Mouse (Mus musculus) testis, postnatal 10 days (tissue): ENCODE measurements around the gene Pon2.
"Not testable (repeated sequence)": the region's sequence is repeated elsewhere in the genome, so short reads cannot be mapped to it uniquely, and the experiment has no call there.

Experiments used
- DNase-seq: peaks from one replicate; pipeline ENCODE4 v3.0.0; 2021; ENCODE audit warnings: low spot score

The Pon2 gene

DNA sequence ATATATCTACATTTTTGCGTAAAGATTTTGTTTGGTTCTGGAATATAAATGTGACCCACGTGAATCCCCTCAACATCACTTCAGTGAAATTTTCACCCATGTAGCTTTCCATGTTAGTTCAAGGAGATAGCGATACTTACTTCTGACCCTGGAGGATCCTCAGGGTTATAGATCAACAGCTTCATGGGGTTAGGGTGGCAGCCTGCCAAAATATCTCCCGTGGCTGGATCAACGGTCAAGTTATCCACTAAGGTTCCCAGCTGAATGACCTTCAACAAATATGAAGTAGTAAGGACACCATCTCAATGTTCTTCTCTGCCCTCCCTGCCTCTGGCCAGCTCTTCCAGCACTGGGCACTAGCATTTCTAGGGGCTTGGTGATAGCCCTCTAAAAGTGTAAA, 68.0 kb downstream of the Pon2 start:
- DNase-seq = no peak

DNA sequence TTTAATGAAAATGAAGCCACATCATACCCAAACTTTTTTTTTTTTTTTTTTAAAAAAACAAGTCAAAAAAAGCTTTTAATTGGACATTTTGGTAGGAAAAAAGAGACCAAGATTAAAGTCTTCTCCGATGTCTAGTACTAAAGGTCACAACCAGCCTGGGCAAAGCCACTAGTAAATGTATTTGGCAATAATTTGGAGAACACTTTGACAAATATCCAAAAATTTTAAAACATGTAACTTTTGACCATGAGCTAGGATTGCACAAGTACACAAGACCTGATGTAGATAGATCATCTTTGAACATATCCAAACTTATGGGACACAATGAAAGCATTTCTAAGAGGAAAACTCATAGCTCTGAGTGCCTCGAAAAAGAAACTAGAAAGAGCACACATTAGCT, 74.7 kb downstream of the Pon2 start:
- not testable (repeated sequence) for DNase-seq

DNA sequence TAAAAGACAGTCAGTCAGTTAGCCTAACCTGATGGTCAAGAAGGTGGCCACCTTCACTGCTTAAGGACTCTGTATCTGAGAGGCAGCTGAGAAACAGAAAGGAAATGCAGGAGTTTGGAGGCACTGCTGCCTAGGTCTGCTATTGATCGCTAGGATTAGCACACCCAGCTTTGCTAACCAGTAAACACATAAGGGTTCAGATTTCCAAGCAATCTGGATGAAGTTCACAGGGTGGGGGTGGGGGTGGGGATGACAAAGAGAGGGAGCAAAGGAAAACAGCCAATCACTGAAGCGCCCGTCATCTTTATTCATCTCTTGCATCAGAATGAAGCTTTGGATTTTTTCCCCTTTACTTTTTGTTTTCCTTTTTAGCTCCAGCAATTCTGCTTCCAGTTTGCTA, 76.2 kb downstream of the Pon2 start:
- no peak for DNase-seq

GRCm38 (mm10) chr6:5218190-5218589, 80.1 kb downstream of the Pon2 start:
- DNase-seq = no peak
